Mouse (Mus musculus): ENCODE data around the gene Elane.

DNA sequence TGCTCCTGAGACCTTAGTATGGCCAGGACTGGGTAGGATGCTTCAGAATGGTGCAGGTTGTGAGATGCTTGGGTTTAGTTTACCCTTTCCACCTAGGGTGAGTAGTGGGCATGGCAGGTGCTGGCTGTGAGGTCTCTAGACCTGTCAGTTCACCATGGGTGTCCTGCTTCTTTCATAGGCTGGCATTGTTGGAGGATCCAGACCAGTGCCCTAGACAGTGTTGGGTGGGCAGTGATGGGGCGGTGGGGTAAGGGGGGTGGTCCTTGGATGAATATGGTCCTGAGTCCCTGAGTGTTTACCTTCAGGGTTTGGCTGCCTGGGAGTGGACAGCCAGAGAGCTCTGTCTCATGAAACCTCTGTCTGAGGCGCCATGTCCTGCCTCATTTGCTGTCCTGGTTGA lies 28.2 kb upstream of the Elane start:
- TF ChIP-seq CTCF (IDR thresholded peaks at IDR 0.05; ENCODE audit: control insufficient read depth, insufficient read depth, low read length) (no peak), POLR2A (IDR thresholded peaks at IDR 0.05; ENCODE audit: borderline replicate concordance, control insufficient read depth, low read depth, low read length) (no peak)
